Mouse (Mus musculus): ENCODE data around the gene Myh1.

The Myh1 gene

GRCm38 (mm10) chr11:67199752-67200151 lies at the start of gene Myh1:
Gene Myh1, plus strand, starts transcription at chr11:67200052.
- in situ Hi-C loops (cut with MboI, MseI), result no loop called here

GRCm38 (mm10) chr11:67150237-67150636 lies 49.6 kb upstream of the Myh1 start:
- in situ Hi-C loops (cut with MboI, MseI), result no loop called here

GRCm38 (mm10) chr11:67151159-67151558 lies 48.7 kb upstream of the Myh1 start:
- in situ Hi-C loops (cut with MboI, MseI), result no loop called here

GRCm38 (mm10) chr11:67151651-67152630 lies 47.9 kb upstream of the Myh1 start:
- in situ Hi-C loops (cut with MboI, MseI), result no loop called here

- in situ Hi-C loops (cut with MboI, MseI), result no loop called here
Observed at GRCm38 (mm10) chr11:67153123-67153522, 46.7 kb upstream of the Myh1 start.

GRCm38 (mm10) chr11:67153843-67154242 lies 46.0 kb upstream of the Myh1 start:
- in situ Hi-C loops (cut with MboI, MseI), result no loop called here

- in situ Hi-C loops (cut with MboI, MseI), result no loop called here
Observed at GRCm38 (mm10) chr11:67155650-67156049, 44.2 kb upstream of the Myh1 start.

- in situ Hi-C loops (cut with MboI, MseI), result no loop called here
Observed at GRCm38 (mm10) chr11:67160131-67160530, 39.7 kb upstream of the Myh1 start.

GRCm38 (mm10) chr11:67163701-67164100 lies 36.2 kb upstream of the Myh1 start:
- in situ Hi-C loops (cut with MboI, MseI), result no loop called here

GRCm38 (mm10) chr11:67164851-67165250 lies 35.0 kb upstream of the Myh1 start:
- in situ Hi-C loops (cut with MboI, MseI), result no loop called here

- in situ Hi-C loops (cut with MboI, MseI), result no loop called here
Observed at GRCm38 (mm10) chr11:67169301-67169700, 30.6 kb upstream of the Myh1 start.

- in situ Hi-C loops (cut with MboI, MseI), result no loop called here
Observed at GRCm38 (mm10) chr11:67170727-67171126, 29.1 kb upstream of the Myh1 start, which contains the start of gene Myh2. Gene Myh2, plus strand, starts transcription at chr11:67171027.

- in situ Hi-C loops (cut with MboI, MseI), result no loop called here
Observed at GRCm38 (mm10) chr11:67172439-67172838, 27.4 kb upstream of the Myh1 start.

- in situ Hi-C loops (cut with MboI, MseI), result no loop called here
Observed at GRCm38 (mm10) chr11:67176376-67176775, 23.5 kb upstream of the Myh1 start.

GRCm38 (mm10) chr11:67190316-67190715 lies 9.5 kb upstream of the Myh1 start:
- in situ Hi-C loops (cut with MboI, MseI), result no loop called here

GRCm38 (mm10) chr11:67190814-67191213 lies 9.0 kb upstream of the Myh1 start:
- in situ Hi-C loops (cut with MboI, MseI), result no loop called here

- in situ Hi-C loops (cut with MboI, MseI), result no loop called here
Observed at GRCm38 (mm10) chr11:67191496-67191895, 8.4 kb upstream of the Myh1 start.

GRCm38 (mm10) chr11:67199321-67199720 lies 531 bp upstream of the Myh1 start:
- in situ Hi-C loops (cut with MboI, MseI), result no loop called here

- in situ Hi-C loops (cut with MboI, MseI), result no loop called here
Observed at GRCm38 (mm10) chr11:67204766-67205165, 4.9 kb downstream of the Myh1 start.

- in situ Hi-C loops (cut with MboI, MseI), result no loop called here
Observed at GRCm38 (mm10) chr11:67221803-67222202, 22.0 kb downstream of the Myh1 start.

- in situ Hi-C loops (cut with MboI, MseI), result no loop called here
Observed at GRCm38 (mm10) chr11:67224466-67224865, 24.6 kb downstream of the Myh1 start.

- in situ Hi-C loops (cut with MboI, MseI), result no loop called here
Observed at GRCm38 (mm10) chr11:67228731-67229130, 28.9 kb downstream of the Myh1 start.

- in situ Hi-C loops (cut with MboI, MseI), result no loop called here
Observed at GRCm38 (mm10) chr11:67229166-67229565, 29.3 kb downstream of the Myh1 start.

Data from T-helper 2 cell (primary cell).